Mouse (Mus musculus): Measurements from ENCODE around the gene Nrp2.

DNA sequence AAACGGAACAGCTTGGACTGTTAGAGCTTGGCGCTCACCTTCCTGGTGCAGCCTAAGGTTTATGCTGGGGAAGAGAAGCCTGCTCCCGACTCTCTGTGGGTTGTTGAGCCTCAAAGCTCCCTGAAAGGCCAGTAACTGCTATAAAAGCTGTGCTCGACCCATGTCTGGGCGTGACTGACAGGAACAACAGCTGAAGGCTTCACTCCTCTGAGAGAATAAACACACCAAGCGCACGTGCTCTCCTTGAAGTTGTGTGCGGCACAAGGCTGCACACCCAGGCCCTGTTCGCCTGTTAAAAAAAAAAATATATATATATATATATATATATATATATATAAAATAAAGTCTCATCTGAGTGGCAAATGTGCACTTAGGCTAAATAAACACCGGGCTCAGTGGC, 84.5 kb downstream of the Nrp2 start:
- no peak for TF ChIP-seq EP300 (IDR thresholded peaks at IDR 0.05; ENCODE audit: low read depth)
- no peak for TF ChIP-seq CTCF (IDR thresholded peaks at IDR 0.05; ENCODE audit: low read depth)

All from heart, postnatal 0 days (tissue).